Mouse (Mus musculus) heart, postnatal 0 days (tissue): ENCODE measurements around the gene Fam20a.

Experiments
- CTCF ChIP-seq: IDR thresholded peaks from 2 replicates; pipeline ENCODE4 v1.5.1; 2016; ENCODE audit warnings: antibody characterized with exemption, control low read depth, low read depth
- EP300 ChIP-seq: IDR thresholded peaks from 2 replicates; pipeline ENCODE4 v1.6.1; 2016; ENCODE audit warnings: antibody characterized with exemption, low read depth

- TF ChIP-seq CTCF (no peak), EP300 (no peak)
Observed at GRCm38 (mm10) chr11:109648510-109648909, 73.6 kb downstream of the Fam20a start.
